11 mouse cellular contexts compared by ENCODE assay signal in the genomic region with DNA sequence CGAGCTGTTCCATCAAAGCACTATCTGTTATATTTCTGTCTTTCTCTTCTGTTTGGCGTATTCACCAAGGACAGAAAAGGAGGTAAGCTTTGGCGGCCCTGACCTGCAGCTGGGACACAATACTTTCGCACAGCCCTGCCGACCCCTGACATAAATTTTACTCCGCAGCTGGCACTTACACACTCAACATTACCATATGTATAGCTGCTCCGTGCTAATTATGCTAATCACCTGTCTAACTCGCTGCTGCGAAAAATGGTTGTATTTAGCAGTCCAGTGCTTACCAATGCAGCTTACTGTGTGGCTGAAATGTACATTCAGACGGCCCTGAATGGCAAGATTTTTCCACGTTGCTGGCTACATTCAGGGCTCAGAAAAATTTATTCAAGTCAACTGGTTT. TPM values are rescaled to one million over a fixed set of nuclear protein-coding genes. Genes with fewer than 3 reads are reported as not detected.
DNase-seq lines count a peak whose midpoint lies in the region; ATAC-seq and TF ChIP-seq lines count a peak whose summit lies in the region.
"Had no signal": no experiment of that assay in that cellular context is flagged by ENCODE, and none has a peak within 500 bp of the region (broad histone marks: within the 10 kb centered on the region; RNA-seq: fewer than 3 reads in every experiment).

No protein-coding gene starts in this region.

- H3K36me3 ChIP-seq in kidney, postnatal 0 days (ENCODE audit: insufficient read depth, low read length): 0 out of 2 replicates have a peak, but pooled peaks cover 2% of the 10 kb centered on the region
- no peaks in the 10 kb centered on the region for H3K36me3 ChIP-seq in kidney, adult 2 months (ENCODE audit: control insufficient read depth, insufficient read depth, low read length)
- H3K36me3 ChIP-seq in forebrain, embryonic 16.5 days (ENCODE audit: control insufficient read depth, insufficient read depth): no peaks in the 10 kb centered on the region
- H3K36me3 ChIP-seq in stomach, embryonic 15.5 days: no peaks in the 10 kb centered on the region

- TF ChIP-seq POLR2A in kidney, adult 2 months (IDR thresholded peaks at IDR 0.05; ENCODE audit: low read depth, low read length): no peak

- WGBS in kidney, postnatal 0 days: 41% methylated on average over 11 of the region's 11 CpGs
- 61% methylated on average over 11 of the region's 11 CpGs for WGBS in kidney, adult 2 months
- 5% methylated on average over 11 of the region's 11 CpGs for WGBS in forebrain, embryonic 16.5 days
- WGBS in stomach, embryonic 15.5 days: 33% methylated on average over 11 of the region's 11 CpGs

- H3K9ac ChIP-seq in kidney, postnatal 0 days (ENCODE audit: low read depth, low read length): no peak overlapping the region
- H3K9ac ChIP-seq in forebrain, embryonic 16.5 days (replicated peaks; ENCODE audit: low read depth, low read length): no peak overlapping the region
- no peak overlapping the region; the same call in 1 of the 2 replicates for H3K9ac ChIP-seq in stomach, embryonic 15.5 days
- H3K9ac ChIP-seq: heart, embryonic 13.5 days; limb, embryonic 15.5 days had no signal

- DNase-seq in kidney, postnatal 0 days (ENCODE audit: low spot score): no peak
- no peak for DNase-seq in kidney, adult 2 months
- DNase-seq in mesoderm, embryonic 11.5 days (ENCODE audit: low read depth, low spot score): peak; percentile 74
- DNase-seq in spleen, postnatal 36 days (ENCODE audit: low spot score in 2 of 2): no peak
- no peak for DNase-seq in layer of hippocampus, adult 9-11 months
- no peak for DNase-seq in spleen, adult 12 weeks (ENCODE audit: low spot score)
- DNase-seq: cerebellum, postnatal 10 days had no signal

- H3K27me3 ChIP-seq in kidney, postnatal 0 days (ENCODE audit: insufficient read depth, low read length): no peaks in the 10 kb centered on the region
- no peaks in the 10 kb centered on the region for H3K27me3 ChIP-seq in kidney, adult 2 months (replicated peaks; ENCODE audit: control insufficient read depth, insufficient read depth, low read length)
- H3K27me3 ChIP-seq in forebrain, embryonic 16.5 days (replicated peaks; ENCODE audit: control insufficient read depth, insufficient read depth, low read length): peaks cover 5% of the 10 kb centered on the region
- H3K27me3 ChIP-seq in stomach, embryonic 15.5 days (replicated peaks): no peaks in the 10 kb centered on the region
- H3K27me3 ChIP-seq: heart, embryonic 13.5 days; limb, embryonic 15.5 days had no signal

- no peak for TF ChIP-seq CTCF in kidney, postnatal 0 days (IDR thresholded peaks at IDR 0.05; ENCODE audit: low read depth)
- TF ChIP-seq CTCF in kidney, adult 2 months (conservative IDR thresholded peaks at IDR 0.05; ENCODE audit: insufficient read depth, insufficient read length, low read depth, low read length): no peak

- H3K4me2 ChIP-seq in kidney, postnatal 0 days (ENCODE audit: low read length): peak overlapping the region; percentile 23
- H3K4me2 ChIP-seq in forebrain, embryonic 16.5 days (ENCODE audit: low read length): peak overlapping the region; percentile 20
- peak overlapping the region; percentile 83 for H3K4me2 ChIP-seq in stomach, embryonic 15.5 days
- H3K4me2 ChIP-seq: heart, embryonic 13.5 days; limb, embryonic 15.5 days had no signal

- no peak overlapping the region for H3K4me3 ChIP-seq in kidney, postnatal 0 days (replicated peaks; ENCODE audit: low read depth, low read length)
- no peak overlapping the region for H3K4me3 ChIP-seq in kidney, adult 2 months (ENCODE audit: insufficient read depth, low read depth, low read length)
- peak overlapping the region; percentile 4; the same call in 1 of the 2 replicates for H3K4me3 ChIP-seq in forebrain, embryonic 16.5 days (replicated peaks; ENCODE audit: low read length)
- H3K4me3 ChIP-seq in stomach, embryonic 15.5 days (replicated peaks): no peak overlapping the region; the same call in 1 of the 2 replicates
- H3K4me3 ChIP-seq: heart, embryonic 13.5 days; limb, embryonic 15.5 days had no signal

- no peak overlapping the region for H3K27ac ChIP-seq in kidney, postnatal 0 days
- H3K27ac ChIP-seq in kidney, adult 2 months (ENCODE audit: insufficient read depth, low read depth, low read length): no peak overlapping the region
- peak overlapping the region; percentile 49; the same call in 1 of the 2 replicates for H3K27ac ChIP-seq in forebrain, embryonic 16.5 days (ENCODE audit: low read length)
- H3K27ac ChIP-seq in stomach, embryonic 15.5 days: peak overlapping the region; percentile 52; the same call in 1 of the 2 replicates
- H3K27ac ChIP-seq: heart, embryonic 13.5 days; limb, embryonic 15.5 days had no signal

- ATAC-seq in kidney, postnatal 0 days (replicated peaks; ENCODE audit: low FRiP score, low read depth): no peak
- peak; percentile 88 for ATAC-seq in forebrain, embryonic 16.5 days
- ATAC-seq in stomach, embryonic 15.5 days (ENCODE audit: insufficient read depth, low FRiP score, low read depth): no peak

- peaks cover 24% of the 10 kb centered on the region for H3K4me1 ChIP-seq in kidney, postnatal 0 days (replicated peaks; ENCODE audit: insufficient read depth, low read length)
- peaks cover 12% of the 10 kb centered on the region; the same call in 1 of the 2 replicates for H3K4me1 ChIP-seq in kidney, adult 2 months (ENCODE audit: control insufficient read depth, insufficient read depth, low read length)
- H3K4me1 ChIP-seq in forebrain, embryonic 16.5 days (replicated peaks; ENCODE audit: control insufficient read depth, insufficient read depth, low read length): peaks cover 58% of the 10 kb centered on the region
- H3K4me1 ChIP-seq in stomach, embryonic 15.5 days: peaks cover 71% of the 10 kb centered on the region

- no peaks in the 10 kb centered on the region for H3K9me3 ChIP-seq in kidney, postnatal 0 days (replicated peaks; ENCODE audit: low read length)
- H3K9me3 ChIP-seq in forebrain, embryonic 16.5 days (ENCODE audit: control insufficient read depth, low read length): no peaks in the 10 kb centered on the region
- no peaks in the 10 kb centered on the region for H3K9me3 ChIP-seq in stomach, embryonic 15.5 days
- H3K9me3 ChIP-seq: heart, embryonic 13.5 days; limb, embryonic 15.5 days had no signal

RNA-seq across cellular contexts. Expression of a gene that starts 18.8 kb away (rescaled TPM):
- polyA plus RNA-seq in kidney, postnatal 0 days (2015; fragmentation: Nextera tagmentation; extraction: Ambion mirVana): 10.7 and 12.2 TPM in 2 replicates
- 17.5 and 19.6 TPM in 2 replicates for polyA plus RNA-seq in kidney, adult 2 months (2012; rRNA removed)
- 8.0 and 11.2 TPM in 2 replicates for polyA plus RNA-seq in forebrain, embryonic 16.5 days (2015; fragmentation: Nextera tagmentation; extraction: Ambion mirVana)
- 32.1 and 34.3 TPM in 2 replicates for polyA plus RNA-seq in stomach, embryonic 15.5 days (2015; fragmentation: Nextera tagmentation; extraction: Ambion mirVana)

RNA-seq across cellular contexts. Expression of a gene that starts 57.5 kb away (rescaled TPM):
- 16.2 and 16.7 TPM in 2 replicates for polyA plus RNA-seq in kidney, postnatal 0 days (2015; fragmentation: Nextera tagmentation; extraction: Ambion mirVana)
- 9.0 and 9.8 TPM in 2 replicates for polyA plus RNA-seq in kidney, adult 2 months (2012; rRNA removed)
- polyA plus RNA-seq in forebrain, embryonic 16.5 days (2015; fragmentation: Nextera tagmentation; extraction: Ambion mirVana): 13.7 and 13.8 TPM in 2 replicates
- polyA plus RNA-seq in stomach, embryonic 15.5 days (2015; fragmentation: Nextera tagmentation; extraction: Ambion mirVana): 17.8 and 18.6 TPM in 2 replicates

Comparison
In these comparisons a context has a peak if more than half of its experiments do, and no peak if none do; other contexts are left out.
1. H3K27ac ChIP-seq: peak in forebrain, embryonic 16.5 days (single experiment) and stomach, embryonic 15.5 days (single experiment); none in kidney, postnatal 0 days (single experiment) and kidney, adult 2 months (single experiment).
2. H3K4me2 ChIP-seq: peak in every context shown above with its lines; median percentile 83 in stomach, embryonic 15.5 days; 23 in kidney, postnatal 0 days; 20 in forebrain, embryonic 16.5 days.